Mouse (Mus musculus) retina, adult 2 months (tissue): ENCODE data around the gene Fam169b.
"Not testable (repeated sequence)": the region's sequence is repeated elsewhere in the genome, so short reads cannot be mapped to it uniquely, and the experiment has no call there.

ENCODE experiments used
- DNase-seq: peaks from one replicate; pipeline ENCODE4 v3.0.0-alpha.2; 2012; ENCODE audit warnings: low read depth, low spot score

Fam169b gene

GRCm38 (mm10) chr7:68264028-68264453 is 9.6 kb upstream of the Fam169b start, which contains the start of gene Pgpep1l:
TSS of gene Pgpep1l (minus strand) at chr7:68264233.
- no peak for DNase-seq

GRCm38 (mm10) chr7:68264531-68264930 is 9.1 kb upstream of the Fam169b start:
- DNase-seq = no peak

GRCm38 (mm10) chr7:68265391-68265790 is 8.2 kb upstream of the Fam169b start:
- no peak for DNase-seq

- no peak for DNase-seq
Measured at GRCm38 (mm10) chr7:68266691-68267090, 6.9 kb upstream of the Fam169b start.

GRCm38 (mm10) chr7:68270551-68270950 is 3.1 kb upstream of the Fam169b start:
- no peak for DNase-seq

- no peak for DNase-seq
Measured at GRCm38 (mm10) chr7:68271816-68272215, 1.8 kb upstream of the Fam169b start.

- no peak for DNase-seq
Measured at GRCm38 (mm10) chr7:68272607-68273006, 1.0 kb upstream of the Fam169b start.

- DNase-seq = no peak
Measured at GRCm38 (mm10) chr7:68274218-68274617, 579 bp downstream of the Fam169b start.

- no peak for DNase-seq
Measured at GRCm38 (mm10) chr7:68274951-68275350, 1.3 kb downstream of the Fam169b start.

- not testable (repeated sequence) for DNase-seq
Measured at GRCm38 (mm10) chr7:68275445-68275837, 1.8 kb downstream of the Fam169b start.

- no peak for DNase-seq
Measured at GRCm38 (mm10) chr7:68275838-68276731, 2.4 kb downstream of the Fam169b start.

- no peak for DNase-seq
Measured at GRCm38 (mm10) chr7:68277054-68277896, 3.6 kb downstream of the Fam169b start.

GRCm38 (mm10) chr7:68277897-68278270 is 4.2 kb downstream of the Fam169b start:
- DNase-seq = no peak

GRCm38 (mm10) chr7:68278385-68278784 is 4.7 kb downstream of the Fam169b start:
- no peak for DNase-seq

- DNase-seq = no peak
Measured at GRCm38 (mm10) chr7:68278908-68279307, 5.3 kb downstream of the Fam169b start.

GRCm38 (mm10) chr7:68279481-68279880 is 5.8 kb downstream of the Fam169b start:
- DNase-seq = no peak

- DNase-seq = no peak
Measured at GRCm38 (mm10) chr7:68280352-68280869, 6.8 kb downstream of the Fam169b start.

GRCm38 (mm10) chr7:68281341-68281740 is 7.7 kb downstream of the Fam169b start:
- DNase-seq = no peak

- DNase-seq = no peak
Measured at GRCm38 (mm10) chr7:68282304-68283132, 8.9 kb downstream of the Fam169b start.

GRCm38 (mm10) chr7:68283133-68283520 is 9.5 kb downstream of the Fam169b start:
- DNase-seq = not testable (repeated sequence)

GRCm38 (mm10) chr7:68283776-68284175 is 10.1 kb downstream of the Fam169b start:
- no peak for DNase-seq
